Mouse (Mus musculus): ENCODE data around the gene B4galt1. TPM values are rescaled to one million over a fixed set of nuclear protein-coding genes. Genes with fewer than 3 reads are reported as not detected.
"Not testable (repeated sequence)": the region's sequence is repeated elsewhere in the genome, so short reads cannot be mapped to it uniquely, and the experiment has no call there.

The B4galt1 gene
- polyA plus RNA-seq, 1 experiment from 2014 or later = 33.2 TPM

- no peaks in the 10 kb centered on the region for H3K4me1 ChIP-seq (replicated peaks)
- H3K27ac ChIP-seq = no peak overlapping the region
- no peaks in the 10 kb centered on the region for H3K9me3 ChIP-seq
- ATAC-seq = no peak
- no peak overlapping the region for H3K4me3 ChIP-seq (replicated peaks)
- H3K36me3 ChIP-seq = 0 out of 2 replicates have a peak, but pooled peaks cover 12% of the 10 kb centered on the region
- H3K9ac ChIP-seq = no peak overlapping the region
- H3K27me3 ChIP-seq (replicated peaks) = no peaks in the 10 kb centered on the region
- H3K4me2 ChIP-seq (replicated peaks) = no peak overlapping the region
- WGBS = 86% methylated on average over 8 of the region's 8 CpGs
These were observed 48.4 kb downstream of the B4galt1 start for GRCm38 (mm10) chr4:40805401-40805800.

GRCm38 (mm10) chr4:40802787-40803186 is 51.0 kb downstream of the B4galt1 start:
- no peaks in the 10 kb centered on the region for H3K9me3 ChIP-seq
- 87% methylated on average over 3 of the region's 3 CpGs for WGBS
- no peak overlapping the region for H3K9ac ChIP-seq
- H3K27ac ChIP-seq = no peak overlapping the region
- H3K4me1 ChIP-seq (replicated peaks) = no peaks in the 10 kb centered on the region
- 0 out of 2 replicates have a peak, but pooled peaks cover 5% of the 10 kb centered on the region for H3K36me3 ChIP-seq
- ATAC-seq = no peak
- H3K4me3 ChIP-seq (replicated peaks) = no peak overlapping the region
- no peak overlapping the region for H3K4me2 ChIP-seq (replicated peaks)
- no peaks in the 10 kb centered on the region for H3K27me3 ChIP-seq (replicated peaks)

GRCm38 (mm10) chr4:40801908-40802307 is 51.9 kb downstream of the B4galt1 start:
- Histone ChIP-seq H3K36me3 (0 out of 2 replicates have a peak, but pooled peaks cover 2% of the 10 kb centered on the region), H3K4me1 (replicated peaks) (no peaks in the 10 kb centered on the region), H3K9me3 (no peaks in the 10 kb centered on the region), H3K4me2 (replicated peaks) (no peak overlapping the region), H3K4me3 (replicated peaks) (no peak overlapping the region), H3K27me3 (replicated peaks) (no peaks in the 10 kb centered on the region), H3K9ac (no peak overlapping the region), H3K27ac (no peak overlapping the region)
- 73% methylated on average over 4 of the region's 4 CpGs for WGBS
- ATAC-seq = no peak

- H3K4me2 ChIP-seq (replicated peaks) = no peak overlapping the region
- H3K9me3 ChIP-seq = no peaks in the 10 kb centered on the region
- WGBS = 82% methylated on average over 3 of the region's 3 CpGs
- no peaks in the 10 kb centered on the region for H3K27me3 ChIP-seq (replicated peaks)
- no peak for ATAC-seq
- H3K4me3 ChIP-seq (replicated peaks) = no peak overlapping the region
- no peaks in the 10 kb centered on the region for H3K4me1 ChIP-seq (replicated peaks)
- H3K36me3 ChIP-seq = no peaks in the 10 kb centered on the region
- no peak overlapping the region for H3K27ac ChIP-seq
- H3K9ac ChIP-seq = no peak overlapping the region
These were observed 52.9 kb downstream of the B4galt1 start for GRCm38 (mm10) chr4:40800873-40801272.

GRCm38 (mm10) chr4:40798833-40799555 is 54.8 kb downstream of the B4galt1 start:
- H3K9me3 ChIP-seq; H3K27ac ChIP-seq; H3K36me3 ChIP-seq; H3K9ac ChIP-seq; H3K27me3 ChIP-seq (replicated peaks); H3K4me1 ChIP-seq (replicated peaks); H3K4me3 ChIP-seq (replicated peaks); H3K4me2 ChIP-seq (replicated peaks): not testable (repeated sequence)
- peak; percentile 81 for ATAC-seq
- 85% methylated on average over 2 of the region's 2 CpGs for WGBS

- WGBS = 89% methylated on average over 3 of the region's 3 CpGs
- ATAC-seq = no peak
These were observed 58.0 kb downstream of the B4galt1 start for GRCm38 (mm10) chr4:40795761-40796160.

GRCm38 (mm10) chr4:40794320-40794719 is 59.5 kb downstream of the B4galt1 start:
- H3K4me1 ChIP-seq (replicated peaks) = no peaks in the 10 kb centered on the region
- H3K4me3 ChIP-seq (replicated peaks) = no peak overlapping the region
- H3K27ac ChIP-seq = no peak overlapping the region
- no peak overlapping the region for H3K4me2 ChIP-seq (replicated peaks)
- no peak for ATAC-seq
- H3K36me3 ChIP-seq = no peaks in the 10 kb centered on the region
- no peaks in the 10 kb centered on the region for H3K9me3 ChIP-seq
- no peak overlapping the region for H3K9ac ChIP-seq
- H3K27me3 ChIP-seq (replicated peaks) = no peaks in the 10 kb centered on the region

More at GRCm38 (mm10) chr4:40795761-40796160, 58.0 kb downstream of the B4galt1 start:
- Histone ChIP-seq H3K4me3 (replicated peaks) (no peak overlapping the region), H3K4me1 (replicated peaks) (no peaks in the 10 kb centered on the region), H3K9ac (no peak overlapping the region), H3K36me3 (no peaks in the 10 kb centered on the region), H3K27me3 (replicated peaks) (no peaks in the 10 kb centered on the region), H3K27ac (no peak overlapping the region), H3K4me2 (replicated peaks) (no peak overlapping the region), H3K9me3 (no peaks in the 10 kb centered on the region)

GRCm38 (mm10) chr4:40791176-40791575 is 62.6 kb downstream of the B4galt1 start:
- WGBS = 74% methylated on average over 4 of the region's 4 CpGs
- Histone ChIP-seq H3K4me2 (replicated peaks) (no peak overlapping the region), H3K27me3 (replicated peaks) (no peaks in the 10 kb centered on the region; the same call in 1 of the 2 replicates), H3K36me3 (no peaks in the 10 kb centered on the region), H3K4me1 (replicated peaks) (no peaks in the 10 kb centered on the region), H3K4me3 (replicated peaks) (no peak overlapping the region), H3K9me3 (no peaks in the 10 kb centered on the region), H3K27ac (no peak overlapping the region), H3K9ac (no peak overlapping the region)
- no peak for ATAC-seq

- H3K4me1 ChIP-seq (replicated peaks) = 0 out of 2 replicates have a peak, but pooled peaks cover 4% of the 10 kb centered on the region
- no peaks in the 10 kb centered on the region for H3K36me3 ChIP-seq
- no peaks in the 10 kb centered on the region for H3K9me3 ChIP-seq
- H3K27ac ChIP-seq = no peak overlapping the region
- no peak overlapping the region for H3K4me3 ChIP-seq (replicated peaks)
- ATAC-seq = no peak
- no peak overlapping the region for H3K4me2 ChIP-seq (replicated peaks)
- WGBS = 88% methylated on average over 4 of the region's 4 CpGs
- no peak overlapping the region for H3K9ac ChIP-seq
- H3K27me3 ChIP-seq (replicated peaks) = no peaks in the 10 kb centered on the region; the same call in 1 of the 2 replicates
These were observed 67.2 kb downstream of the B4galt1 start for GRCm38 (mm10) chr4:40786578-40786977.

- no peaks in the 10 kb centered on the region for H3K36me3 ChIP-seq
- H3K4me1 ChIP-seq (replicated peaks) = peaks cover 7% of the 10 kb centered on the region
- H3K27ac ChIP-seq = no peak overlapping the region
- H3K9ac ChIP-seq = no peak overlapping the region
- no peaks in the 10 kb centered on the region; the same call in 1 of the 2 replicates for H3K27me3 ChIP-seq (replicated peaks)
- WGBS = 75% methylated on average over 9 of the region's 9 CpGs
- H3K4me2 ChIP-seq (replicated peaks) = no peak overlapping the region
- ATAC-seq = no peak
- H3K9me3 ChIP-seq = no peaks in the 10 kb centered on the region
- H3K4me3 ChIP-seq (replicated peaks) = no peak overlapping the region
These were observed 68.1 kb downstream of the B4galt1 start for GRCm38 (mm10) chr4:40785620-40786166.

GRCm38 (mm10) chr4:40784556-40785169 is 69.1 kb downstream of the B4galt1 start:
- Histone ChIP-seq H3K9me3 (no peaks in the 10 kb centered on the region), H3K27me3 (replicated peaks) (no peaks in the 10 kb centered on the region; the same call in 1 of the 2 replicates), H3K9ac (no peak overlapping the region), H3K36me3 (no peaks in the 10 kb centered on the region), H3K27ac (no peak overlapping the region), H3K4me2 (replicated peaks) (no peak overlapping the region), H3K4me3 (replicated peaks) (no peak overlapping the region), H3K4me1 (replicated peaks) (peaks cover 7% of the 10 kb centered on the region)
- no peak for ATAC-seq
- WGBS = 66% methylated on average over 10 of the region's 10 CpGs

GRCm38 (mm10) chr4:40783049-40783448 is 70.8 kb downstream of the B4galt1 start:
- ATAC-seq = no peak
- Histone ChIP-seq H3K4me3 (replicated peaks) (no peak overlapping the region), H3K27me3 (replicated peaks) (no peaks in the 10 kb centered on the region; the same call in 1 of the 2 replicates), H3K9me3 (no peaks in the 10 kb centered on the region), H3K36me3 (no peaks in the 10 kb centered on the region), H3K27ac (no peak overlapping the region), H3K4me2 (replicated peaks) (no peak overlapping the region), H3K4me1 (replicated peaks) (peaks cover 7% of the 10 kb centered on the region), H3K9ac (no peak overlapping the region)
- 86% methylated on average over 4 of the region's 4 CpGs for WGBS
